In genomic region chr5:150597088-150597487, GRCm38 (mm10) we compare ENCODE assay signal across 10 mouse cellular contexts. TPM values are rescaled to one million over a fixed set of nuclear protein-coding genes. Genes with fewer than 3 reads are reported as not detected.
DNase-seq lines count a peak whose midpoint lies in the region; TF ChIP-seq lines count a peak whose summit lies in the region.
"Had no signal": no experiment of that assay in that cellular context is flagged by ENCODE, and none has a peak within 500 bp of the region (broad histone marks: within the 10 kb centered on the region; RNA-seq: fewer than 3 reads in every experiment).

Gene N4bp2l1, minus strand, starts transcription at chr5:150597188.

- no peak within 1 kb of the TSS for H3K27ac ChIP-seq in left cerebral cortex, adult 2 months
- H3K27ac ChIP-seq in macrophage: peak within 1 kb of the TSS; percentile 72
- no peak within 1 kb of the TSS for H3K27ac ChIP-seq in gastrocnemius, adult 2 months

- WGBS in macrophage (ENCODE audit: missing documents): 97% methylated on average over 7 of the region's 7 CpGs

- no peak for TF ChIP-seq CTCF in left cerebral cortex, adult 2 months (IDR thresholded peaks at IDR 0.05)
- no peak for TF ChIP-seq CTCF in gastrocnemius, adult 2 months (IDR thresholded peaks at IDR 0.05)

- peaks cover 6% of the 10 kb centered on the region for H3K79me2 ChIP-seq in macrophage (ENCODE audit: inconsistent target)

- H3K4me3 ChIP-seq in left cerebral cortex, adult 2 months: no peak within 1 kb of the TSS
- H3K4me3 ChIP-seq in macrophage (ENCODE audit: inconsistent target): no peak within 1 kb of the TSS
- no peak within 1 kb of the TSS for H3K4me3 ChIP-seq in gastrocnemius, adult 2 months

- intact Hi-C loops in left cerebral cortex, adult 2 months (cut with DNase I): no loop called here
- intact Hi-C loops in gastrocnemius, adult 2 months (cut with DNase I): no loop called here

- DNase-seq in left cerebral cortex, adult 2 months (ENCODE audit: extremely low spot score in 1 of 2, low spot score in 2 of 2): no peak
- no peak for DNase-seq in left cerebral cortex, adult 9 months (ENCODE audit: low spot score in 2 of 2)
- DNase-seq in adrenal gland, postnatal 10 days: no peak
- no peak for DNase-seq in gonadal fat pad, adult 2 months (ENCODE audit: low read depth)
- DNase-seq in gastrocnemius, adult 2 months: no peak
- DNase-seq in lung, postnatal 36 days: no peak
- DNase-seq in heart, adult 11 months: no peak
- DNase-seq: cerebellum, adult 9-10 months; right cerebral cortex, postnatal 25 days had no signal

- no peaks in the 10 kb centered on the region for H3K36me3 ChIP-seq in macrophage (ENCODE audit: inconsistent target)

RNA-seq across cellular contexts. Expression of gene N4bp2l1, which starts in this region (rescaled TPM):
- total RNA-seq in left cerebral cortex, adult 2 months (2021): 10 to 100 TPM; 60.5 to 63.5 TPM
- 10 to 100 TPM; 40.2 to 50.2 TPM for total RNA-seq in adrenal gland, postnatal 10 days (2021)
- 17.6 and 19.9 TPM in 2 replicates for polyA plus RNA-seq in gonadal fat pad, adult 2 months (2012; rRNA removed)
- total RNA-seq in macrophage (2018; cell fraction: chromatin; rRNA removed): 100 to 1,000 TPM in 17 of 26 experiments, 10 to 100 TPM in 9; 16.4 to 246 (median 171) TPM
- total RNA-seq in macrophage (2018; cell fraction: cytosol; rRNA removed): 10 to 100 TPM; 16.7 to 74.8 (median 51.4) TPM
- 100 to 1,000 TPM in 17 of 26 experiments, 10 to 100 TPM in 9; 33.4 to 245 (median 128) TPM for total RNA-seq in macrophage (2018; cell fraction: nucleus; rRNA removed)
- 22.9 to 68.6 TPM (median 43.0 TPM) in 3 replicates for polyA plus RNA-seq in macrophage (2018)
- total RNA-seq in gastrocnemius, adult 2 months (2021): 1 to 10 TPM; 3.0 to 3.8 TPM

Comparison
In these comparisons a context has a peak if more than half of its experiments do, and no peak if none do; other contexts are left out.
1. RNA of gene N4bp2l1 (total RNA-seq): 60.5 to 63.5 TPM in left cerebral cortex, adult 2 months and 40.2 to 50.2 TPM in adrenal gland, postnatal 10 days; 3.0 to 3.8 TPM in gastrocnemius, adult 2 months; every median in the first group is over 4 times any median in the second.